Mouse (Mus musculus): Measurements from ENCODE around the gene Renbp.

Renbp gene

GRCm38 (mm10) chrX:73930402-73931062, at the start of gene Renbp:
Renbp (minus strand) TSS chrX:73930850.
- peak; percentile 49 for DNase-seq (ENCODE audit: low read depth, low spot score)

- no peak for DNase-seq (ENCODE audit: low read depth, low spot score)
Observed at GRCm38 (mm10) chrX:73977783-73978182, 47.1 kb upstream of the Renbp start.

- no peak for DNase-seq (ENCODE audit: low read depth, low spot score)
Observed at GRCm38 (mm10) chrX:73976283-73976682, 45.6 kb upstream of the Renbp start.

- DNase-seq (ENCODE audit: low read depth, low spot score) = no peak
Observed at GRCm38 (mm10) chrX:73972774-73973173, 42.1 kb upstream of the Renbp start.

- DNase-seq (ENCODE audit: low read depth, low spot score) = no peak
Observed at GRCm38 (mm10) chrX:73970781-73971180, 40.1 kb upstream of the Renbp start.

GRCm38 (mm10) chrX:73969729-73970128, 39.1 kb upstream of the Renbp start:
- no peak for DNase-seq (ENCODE audit: low read depth, low spot score)

- no peak for DNase-seq (ENCODE audit: low read depth, low spot score)
Observed at GRCm38 (mm10) chrX:73969167-73969566, 38.5 kb upstream of the Renbp start.

- DNase-seq (ENCODE audit: low read depth, low spot score) = peak; percentile 91
Observed at GRCm38 (mm10) chrX:73967177-73968075, 36.8 kb upstream of the Renbp start.

- DNase-seq (ENCODE audit: low read depth, low spot score) = peak; percentile 87
Observed at GRCm38 (mm10) chrX:73966248-73967176, 35.9 kb upstream of the Renbp start, which contains the start of gene Hcfc1. Hcfc1 (minus strand) TSS chrX:73966357.

- DNase-seq (ENCODE audit: low read depth, low spot score) = no peak
Observed at GRCm38 (mm10) chrX:73965307-73965706, 34.7 kb upstream of the Renbp start.

- DNase-seq (ENCODE audit: low read depth, low spot score) = no peak
Observed at GRCm38 (mm10) chrX:73964363-73964762, 33.7 kb upstream of the Renbp start.

- DNase-seq (ENCODE audit: low read depth, low spot score) = peak; percentile 66
Observed at GRCm38 (mm10) chrX:73954988-73955387, 24.3 kb upstream of the Renbp start.

GRCm38 (mm10) chrX:73952603-73953002, 22.0 kb upstream of the Renbp start:
- no peak for DNase-seq (ENCODE audit: low read depth, low spot score)

GRCm38 (mm10) chrX:73949341-73949740, 18.7 kb upstream of the Renbp start:
- DNase-seq (ENCODE audit: low read depth, low spot score) = no peak

GRCm38 (mm10) chrX:73948647-73949046, 18.0 kb upstream of the Renbp start:
- DNase-seq (ENCODE audit: low read depth, low spot score) = peak; percentile 34

GRCm38 (mm10) chrX:73946896-73947295, 16.2 kb upstream of the Renbp start:
- DNase-seq (ENCODE audit: low read depth, low spot score) = no peak

GRCm38 (mm10) chrX:73942294-73942693, 11.6 kb upstream of the Renbp start:
- DNase-seq (ENCODE audit: low read depth, low spot score) = no peak

GRCm38 (mm10) chrX:73941860-73942259, 11.2 kb upstream of the Renbp start:
- DNase-seq (ENCODE audit: low read depth, low spot score) = no peak

- DNase-seq (ENCODE audit: low read depth, low spot score) = no peak
Observed at GRCm38 (mm10) chrX:73931871-73932270, 1.2 kb upstream of the Renbp start.

GRCm38 (mm10) chrX:73922550-73922882, 8.1 kb downstream of the Renbp start:
- no peak for DNase-seq (ENCODE audit: low read depth, low spot score)

- DNase-seq (ENCODE audit: low read depth, low spot score) = peak; percentile 86
Observed at GRCm38 (mm10) chrX:73921823-73922549, 8.7 kb downstream of the Renbp start, which contains the start of the genes Arhgap4 and Naa10. Arhgap4 (minus strand) TSS chrX:73921870. Naa10 (minus strand) TSS chrX:73921944.
